Mouse (Mus musculus): Measurements from ENCODE around the gene Slc35c1. TPM values are rescaled to one million over a fixed set of nuclear protein-coding genes. Genes with fewer than 3 reads are reported as not detected.
A peak's percentile ranks its signal among the peaks of the same experiment; 100 is the strongest.
"Not testable (repeated sequence)": the region's sequence is repeated elsewhere in the genome, so short reads cannot be mapped to it uniquely, and the experiment has no call there.

The Slc35c1 gene
- polyA plus RNA-seq, 1 experiment from 2014 or later: 20.1 TPM

DNA sequence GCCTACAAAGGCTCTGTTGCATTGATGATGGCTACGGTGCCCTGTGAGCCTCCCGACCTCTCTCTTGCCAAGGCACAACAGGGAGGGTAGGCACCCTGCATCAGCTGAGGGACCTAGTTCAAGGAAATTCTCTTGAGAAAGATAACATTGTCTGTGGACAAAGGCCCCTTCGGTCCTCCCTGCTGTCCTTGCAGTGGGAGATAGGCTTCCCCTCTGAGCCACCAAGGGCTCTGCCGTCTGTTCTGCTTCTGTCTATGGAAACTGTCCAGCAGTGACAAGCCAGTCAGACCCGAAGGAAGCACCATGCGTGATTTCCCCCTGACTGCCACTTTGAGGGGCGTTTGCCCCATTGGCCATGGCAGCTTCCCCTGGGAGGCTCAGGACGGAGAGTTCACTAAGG lies 27.5 kb upstream of the Slc35c1 start:
- Histone ChIP-seq H3K27me3 (peaks cover 17% of the 10 kb centered on the region), H3K4me2 (no peak overlapping the region), H3K27ac (replicated peaks) (no peak overlapping the region), H3K4me1 (replicated peaks) (peaks cover 27% of the 10 kb centered on the region), H3K36me3 (no peaks in the 10 kb centered on the region), H3K4me3 (no peak overlapping the region), H3K9ac (no peak overlapping the region), H3K9me3 (no peaks in the 10 kb centered on the region)
- whole genome bisulfite sequencing: 83% methylated on average over 8 of the region's 8 CpGs
- no peak for ATAC-seq (ENCODE audit: low FRiP score, low read depth)

DNA sequence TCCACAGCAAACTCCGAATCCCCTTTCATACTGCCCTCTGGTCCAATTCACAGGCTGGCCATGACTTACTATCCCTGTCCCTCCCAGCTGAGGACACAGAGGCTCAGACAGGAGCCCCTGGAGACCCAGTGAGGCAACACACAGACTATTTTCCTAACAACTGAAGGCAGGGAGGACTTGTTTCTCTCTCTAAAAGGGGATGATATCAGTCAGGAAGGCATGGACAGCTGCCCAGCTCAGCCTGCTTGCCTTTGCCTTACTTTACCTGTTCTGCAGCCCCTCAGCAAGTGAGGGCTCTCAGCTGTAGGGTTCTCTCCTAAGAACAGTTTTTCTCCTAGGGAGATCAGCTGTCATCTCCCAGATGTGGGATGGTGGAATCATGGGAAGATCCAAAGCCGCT lies 26.6 kb upstream of the Slc35c1 start:
- Histone ChIP-seq H3K36me3 (no peaks in the 10 kb centered on the region), H3K4me1 (replicated peaks) (peaks cover 23% of the 10 kb centered on the region), H3K4me3 (no peak overlapping the region), H3K27me3 (peaks cover 17% of the 10 kb centered on the region), H3K9me3 (no peaks in the 10 kb centered on the region), H3K9ac (no peak overlapping the region), H3K27ac (replicated peaks) (no peak overlapping the region), H3K4me2 (no peak overlapping the region)
- ATAC-seq (ENCODE audit: low FRiP score, low read depth): no peak
- 56% methylated on average over 2 of the region's 2 CpGs for WGBS

DNA sequence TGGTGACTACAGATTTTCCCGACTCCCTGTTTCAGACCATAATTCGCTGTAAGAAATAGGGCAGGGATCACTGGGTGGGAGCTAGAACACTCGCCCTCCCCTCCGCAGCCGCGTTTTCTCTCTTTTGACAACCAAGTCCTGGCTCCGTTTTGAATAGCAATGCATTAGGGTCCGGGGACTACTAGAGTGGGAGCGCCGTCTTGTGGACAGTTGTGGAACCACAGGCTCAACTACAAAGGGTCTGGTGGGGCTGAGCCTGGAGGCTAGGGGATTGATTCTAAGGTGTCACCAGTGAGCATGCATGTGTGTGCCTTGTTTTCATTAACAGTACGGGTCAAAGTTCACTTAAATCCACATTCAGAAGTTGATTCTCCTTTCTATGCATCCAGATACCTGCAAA lies 26.1 kb upstream of the Slc35c1 start:
- WGBS: 1% methylated on average over 11 of the region's 11 CpGs
- Histone ChIP-seq H3K27ac (replicated peaks) (no peak overlapping the region), H3K27me3 (peaks cover 17% of the 10 kb centered on the region), H3K4me3 (no peak overlapping the region), H3K9ac (no peak overlapping the region), H3K4me2 (peak overlapping the region; percentile 43), H3K4me1 (replicated peaks) (peaks cover 18% of the 10 kb centered on the region), H3K36me3 (no peaks in the 10 kb centered on the region), H3K9me3 (no peaks in the 10 kb centered on the region)
- ATAC-seq (ENCODE audit: low FRiP score, low read depth): no peak; the same call in 1 of the 2 replicates

DNA sequence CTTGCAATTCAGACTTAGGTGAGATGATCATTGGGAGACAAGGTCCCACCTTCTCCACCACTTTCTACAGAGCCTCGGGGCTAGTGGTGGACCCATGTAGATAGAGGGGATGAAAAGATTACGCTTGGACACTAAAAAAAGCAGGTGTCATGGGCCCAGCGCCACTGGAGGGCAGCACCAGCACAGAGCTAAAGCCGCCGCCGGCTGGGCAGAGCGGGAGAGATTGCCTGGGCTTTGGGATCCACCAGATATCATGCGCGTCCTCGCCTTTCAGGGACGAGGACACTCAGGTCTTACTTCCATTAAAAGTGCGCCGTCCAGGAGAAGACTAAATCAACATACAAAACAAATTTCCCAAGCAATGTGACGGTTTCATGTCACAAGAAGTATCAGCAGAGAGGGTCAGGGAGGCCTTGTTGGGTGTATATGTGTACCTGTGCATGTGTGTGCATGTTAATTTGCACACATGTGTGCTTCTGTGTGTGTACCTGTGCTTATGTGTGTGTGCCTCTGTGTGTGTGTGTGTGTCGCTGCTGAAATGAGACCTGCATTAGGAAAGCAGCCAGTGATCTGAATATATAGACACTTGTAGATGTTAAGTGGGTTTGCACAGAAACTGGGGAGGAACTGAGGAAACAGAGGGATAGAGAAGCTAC lies 25.4 kb upstream of the Slc35c1 start:
- WGBS: 7% methylated on average over 15 of the region's 15 CpGs
- no peak overlapping the region for H3K4me3 ChIP-seq
- no peak; the same call in 1 of the 2 replicates for ATAC-seq (ENCODE audit: low FRiP score, low read depth)
- H3K9ac ChIP-seq: no peak overlapping the region
- H3K4me2 ChIP-seq: peak overlapping the region; percentile 43
- H3K27me3 ChIP-seq: peaks cover 17% of the 10 kb centered on the region
- peaks cover 18% of the 10 kb centered on the region for H3K4me1 ChIP-seq (replicated peaks)
- no peaks in the 10 kb centered on the region for H3K36me3 ChIP-seq
- H3K27ac ChIP-seq (replicated peaks): no peak overlapping the region
- H3K9me3 ChIP-seq: no peaks in the 10 kb centered on the region

DNA sequence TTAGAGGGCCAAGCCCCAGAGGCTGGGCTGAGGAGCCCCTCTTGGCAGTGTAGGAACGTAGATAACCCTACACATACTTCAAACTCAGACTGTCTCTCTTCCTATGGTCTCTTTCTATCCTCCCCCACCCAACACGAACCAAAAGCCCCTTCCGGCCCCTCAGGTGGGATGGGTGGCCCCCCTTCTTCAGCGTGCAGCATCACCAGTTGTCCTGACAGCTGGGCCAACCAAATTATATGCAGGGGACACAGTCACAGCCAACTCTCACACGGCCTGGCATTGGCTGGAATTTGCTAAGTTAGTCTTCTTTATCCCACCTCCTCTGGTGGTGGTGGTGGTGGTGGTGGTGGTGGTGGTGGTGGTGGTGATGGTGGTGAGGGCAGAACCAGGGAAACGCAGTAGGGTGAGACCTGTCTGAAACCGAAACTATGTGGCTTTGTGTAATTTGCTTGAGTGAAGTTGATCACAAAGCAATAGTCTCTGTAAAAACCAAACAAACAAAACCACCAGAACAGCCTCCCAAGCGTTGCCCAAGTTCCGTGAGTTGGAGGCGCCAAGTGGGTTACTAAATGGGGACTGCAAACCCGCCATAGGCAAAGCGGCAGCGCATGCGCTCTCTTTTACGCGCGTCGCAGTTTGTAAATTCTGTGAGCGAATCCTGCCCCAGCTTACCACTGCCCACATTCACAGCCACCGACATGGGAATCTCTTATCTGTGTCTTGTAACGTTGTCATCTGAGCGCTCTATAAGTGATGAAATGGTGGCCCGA lies 24.1 kb upstream of the Slc35c1 start:
- Histone ChIP-seq H3K36me3 (no peaks in the 10 kb centered on the region), H3K27me3 (peaks cover 17% of the 10 kb centered on the region), H3K27ac (replicated peaks) (no peak overlapping the region), H3K9ac (no peak overlapping the region), H3K4me3 (0 out of 2 replicates have a peak overlapping the region, but pooled peaks have one; percentile 7), H3K9me3 (no peaks in the 10 kb centered on the region), H3K4me2 (peak overlapping the region; percentile 33), H3K4me1 (replicated peaks) (peaks cover 18% of the 10 kb centered on the region)
- ATAC-seq (ENCODE audit: low FRiP score, low read depth): no peak
- WGBS: 43% methylated on average over 23 of the region's 23 CpGs

DNA sequence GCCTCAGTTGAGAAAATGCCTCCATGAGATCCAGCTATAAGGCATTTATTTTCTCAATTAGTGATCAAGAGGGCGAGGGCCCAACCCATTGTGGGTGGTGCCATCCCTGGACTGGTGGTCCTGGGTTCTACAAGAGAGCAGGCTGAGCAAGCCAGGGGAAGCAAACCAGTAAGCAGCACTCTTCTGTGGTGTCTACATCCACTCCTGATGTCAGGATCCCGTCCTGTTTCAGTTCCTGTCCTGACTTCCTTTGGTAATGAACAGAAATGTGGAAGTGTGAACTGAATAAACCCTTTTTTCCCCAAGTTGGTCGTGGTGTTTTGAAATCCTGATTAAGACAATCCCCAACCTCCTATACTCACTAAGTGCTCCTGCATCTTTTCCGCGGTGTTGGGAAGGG lies 23.2 kb upstream of the Slc35c1 start:
- no peak overlapping the region for H3K27ac ChIP-seq (replicated peaks)
- peaks cover 18% of the 10 kb centered on the region for H3K4me1 ChIP-seq (replicated peaks)
- peaks cover 17% of the 10 kb centered on the region for H3K27me3 ChIP-seq
- no peak overlapping the region for H3K9ac ChIP-seq
- H3K36me3 ChIP-seq: no peaks in the 10 kb centered on the region
- no peak for ATAC-seq (ENCODE audit: low FRiP score, low read depth)
- H3K4me2 ChIP-seq: no peak overlapping the region
- WGBS: 65% methylated on average over 5 of the region's 5 CpGs
- H3K9me3 ChIP-seq: no peaks in the 10 kb centered on the region
- no peak overlapping the region for H3K4me3 ChIP-seq

DNA sequence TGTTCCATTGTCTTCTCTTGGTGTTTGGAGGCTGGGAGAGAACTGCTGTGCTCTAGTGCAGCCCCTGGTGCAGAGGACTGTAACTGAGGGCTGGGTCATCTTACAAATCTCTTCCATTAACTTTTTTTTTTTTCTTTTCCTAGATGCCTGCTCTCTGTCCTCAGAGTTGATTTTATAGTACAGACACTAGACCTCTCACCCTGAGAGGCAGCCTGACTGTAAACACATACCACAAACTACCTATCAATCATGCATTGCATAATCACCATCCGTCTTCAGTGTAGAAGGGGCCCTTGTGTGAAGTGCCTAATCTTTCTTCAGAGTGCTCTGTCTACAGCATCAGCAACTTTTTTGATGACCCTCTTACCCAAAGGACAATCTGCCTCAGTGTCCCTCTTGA lies 22.2 kb upstream of the Slc35c1 start:
- 65% methylated on average over 1 of the region's 1 CpGs for WGBS

DNA sequence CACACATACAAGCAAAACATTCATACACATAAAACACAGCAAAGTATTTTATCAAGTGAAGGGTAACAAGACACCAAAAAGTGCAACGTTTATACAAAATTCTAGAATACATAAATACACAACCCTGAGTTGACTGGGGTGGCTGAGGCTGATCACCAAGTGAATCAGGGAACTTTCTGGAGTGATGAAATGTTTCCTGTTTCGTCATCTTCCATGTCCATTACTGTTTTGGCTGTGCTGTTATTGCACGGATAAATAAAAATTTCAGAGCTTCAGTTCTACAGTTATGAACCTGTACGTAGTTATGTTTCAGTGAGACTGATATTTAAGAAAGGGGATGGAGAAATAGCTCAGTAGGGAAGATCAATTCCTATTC lies 18.0 kb upstream of the Slc35c1 start:
- H3K27me3 ChIP-seq: peaks cover 3% of the 10 kb centered on the region; the same call in 1 of the 2 replicates
- no peak for ATAC-seq (ENCODE audit: low FRiP score, low read depth)
- H3K4me1 ChIP-seq (replicated peaks): no peaks in the 10 kb centered on the region
- H3K36me3 ChIP-seq: no peaks in the 10 kb centered on the region
- no peak overlapping the region for H3K4me2 ChIP-seq
- no peak overlapping the region for H3K27ac ChIP-seq (replicated peaks)
- H3K4me3 ChIP-seq: no peak overlapping the region
- H3K9ac ChIP-seq: no peak overlapping the region
- H3K9me3 ChIP-seq: no peaks in the 10 kb centered on the region
- 88% methylated on average over 4 of the region's 4 CpGs for WGBS

More for the DNA sequence above, 22.2 kb upstream of the Slc35c1 start:
- no peak overlapping the region for H3K9ac ChIP-seq
- peaks cover 18% of the 10 kb centered on the region for H3K4me1 ChIP-seq (replicated peaks)
- peaks cover 17% of the 10 kb centered on the region for H3K27me3 ChIP-seq
- ATAC-seq (ENCODE audit: low FRiP score, low read depth): no peak
- no peak overlapping the region for H3K4me3 ChIP-seq
- no peaks in the 10 kb centered on the region for H3K9me3 ChIP-seq
- no peak overlapping the region for H3K4me2 ChIP-seq
- no peak overlapping the region for H3K27ac ChIP-seq (replicated peaks)
- no peaks in the 10 kb centered on the region for H3K36me3 ChIP-seq

DNA sequence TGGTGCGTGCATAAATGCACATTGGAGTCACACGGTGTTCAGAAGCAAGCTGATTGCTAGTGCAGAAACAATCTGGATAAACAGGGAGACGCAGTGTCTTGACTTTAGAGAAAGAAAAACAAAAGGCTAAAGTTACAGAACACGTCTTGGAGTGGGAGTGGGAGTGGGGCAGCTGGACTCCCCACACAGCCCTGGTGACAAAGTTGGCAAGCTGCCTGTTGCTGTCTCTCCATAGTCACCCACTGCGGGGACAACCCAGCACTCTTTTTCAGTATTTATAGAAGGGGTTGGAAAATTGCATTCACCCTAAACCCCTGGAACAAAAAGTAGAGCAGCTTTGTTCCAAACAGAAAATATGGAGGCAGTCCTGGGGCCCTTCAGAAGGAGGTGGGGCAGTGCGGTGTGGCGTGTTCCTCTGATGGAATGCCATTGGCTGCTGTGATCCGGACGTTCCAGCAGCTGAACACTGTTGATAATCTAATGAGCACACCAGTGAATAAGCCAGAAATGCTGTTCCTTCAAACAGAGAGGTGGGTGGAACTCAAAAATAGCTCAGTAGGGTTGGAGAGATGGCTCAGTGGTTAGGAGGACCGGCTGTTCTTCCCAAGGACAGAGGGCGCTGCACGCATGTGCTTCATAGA lies 17.5 kb upstream of the Slc35c1 start:
- ATAC-seq (ENCODE audit: low FRiP score, low read depth): no peak

DNA sequence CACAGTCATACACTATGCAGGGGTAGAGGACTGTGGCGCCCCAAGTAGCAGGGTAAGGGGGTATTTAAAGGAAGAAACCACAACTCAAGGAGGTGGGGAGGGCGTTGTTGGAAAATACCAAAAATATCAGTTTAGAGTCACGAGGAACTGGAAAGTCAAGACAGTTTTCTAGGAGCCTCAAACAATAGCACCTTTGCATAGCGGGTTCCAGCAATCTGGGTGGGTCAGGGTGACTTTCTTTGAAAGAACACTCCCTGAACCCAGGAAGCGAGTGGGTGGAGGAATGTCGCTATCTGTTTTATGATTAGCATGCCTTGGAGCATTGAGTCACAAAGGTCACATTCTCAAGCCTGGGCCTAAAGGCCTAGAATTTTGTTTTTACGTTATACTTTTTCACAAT lies 16.2 kb upstream of the Slc35c1 start:
- not testable (repeated sequence) for H3K9ac ChIP-seq; H3K27me3 ChIP-seq; H3K4me1 ChIP-seq (replicated peaks); H3K4me2 ChIP-seq; H3K4me3 ChIP-seq; ATAC-seq (ENCODE audit: low FRiP score, low read depth); H3K36me3 ChIP-seq; H3K9me3 ChIP-seq; H3K27ac ChIP-seq (replicated peaks)
- 89% methylated on average over 7 of the region's 7 CpGs for WGBS

More for the DNA sequence above, 17.5 kb upstream of the Slc35c1 start:
- 71% methylated on average over 12 of the region's 12 CpGs for WGBS
- Histone ChIP-seq H3K4me1 (replicated peaks) (no peaks in the 10 kb centered on the region), H3K36me3 (no peaks in the 10 kb centered on the region), H3K27ac (replicated peaks) (no peak overlapping the region), H3K27me3 (no peaks in the 10 kb centered on the region), H3K4me3 (no peak overlapping the region), H3K9ac (no peak overlapping the region), H3K4me2 (no peak overlapping the region), H3K9me3 (no peaks in the 10 kb centered on the region)

DNA sequence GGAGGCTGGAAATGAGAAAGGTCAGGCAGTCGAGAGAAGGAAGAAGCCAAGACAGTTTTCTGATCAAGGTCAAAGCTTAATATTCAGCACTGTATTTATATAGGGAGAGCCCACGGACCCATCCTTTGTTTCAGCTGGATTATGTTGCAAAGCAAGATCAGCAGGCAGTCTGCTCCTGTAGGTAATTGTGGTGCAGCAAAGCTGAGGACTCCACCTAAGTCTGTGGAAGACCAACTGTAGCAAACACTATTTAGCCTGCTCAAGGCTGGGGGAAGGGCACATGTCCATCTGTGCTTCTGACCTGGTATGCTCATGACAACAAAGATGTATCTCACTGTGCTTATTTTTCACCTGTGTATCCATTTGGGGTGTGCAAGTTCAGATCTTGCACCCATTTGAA lies 15.4 kb upstream of the Slc35c1 start:
- Histone ChIP-seq H3K4me2 (no peak overlapping the region), H3K4me1 (replicated peaks) (no peaks in the 10 kb centered on the region), H3K9ac (no peak overlapping the region), H3K36me3 (no peaks in the 10 kb centered on the region), H3K27ac (replicated peaks) (no peak overlapping the region), H3K4me3 (no peak overlapping the region), H3K27me3 (no peaks in the 10 kb centered on the region), H3K9me3 (no peaks in the 10 kb centered on the region)
- ATAC-seq (ENCODE audit: low FRiP score, low read depth): no peak
- WGBS: 69% methylated on average over 2 of the region's 2 CpGs

DNA sequence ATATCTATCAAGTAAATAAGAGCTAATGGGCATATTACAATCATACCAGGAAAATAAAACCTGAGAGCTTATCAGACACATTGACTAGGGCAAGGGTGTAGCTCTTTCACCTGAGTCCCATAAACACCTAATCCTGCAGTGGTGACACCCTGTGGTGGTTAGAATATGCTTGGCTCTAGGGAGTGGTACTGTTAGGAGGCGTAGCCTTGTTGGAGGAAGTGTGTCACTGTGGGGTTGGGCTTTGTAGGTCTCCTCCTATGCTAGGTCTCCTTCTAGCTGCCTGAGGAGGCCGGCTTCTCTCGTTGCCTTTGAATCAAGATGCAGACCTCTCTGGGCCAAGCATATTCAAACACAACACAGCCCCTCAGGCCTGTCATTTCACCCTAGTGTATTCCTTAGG lies 14.6 kb upstream of the Slc35c1 start:
- no peak overlapping the region for H3K9ac ChIP-seq
- H3K27ac ChIP-seq (replicated peaks): no peak overlapping the region
- no peaks in the 10 kb centered on the region for H3K9me3 ChIP-seq
- H3K27me3 ChIP-seq: no peaks in the 10 kb centered on the region
- H3K4me3 ChIP-seq: no peak overlapping the region
- H3K4me2 ChIP-seq: no peak overlapping the region
- H3K4me1 ChIP-seq (replicated peaks): no peaks in the 10 kb centered on the region
- no peaks in the 10 kb centered on the region for H3K36me3 ChIP-seq
- 86% methylated on average over 3 of the region's 3 CpGs for WGBS
- no peak for ATAC-seq (ENCODE audit: low FRiP score, low read depth)
